Mouse (Mus musculus) adrenal gland, postnatal 36 days (tissue): Measurements from ENCODE around the gene Bcl9l. TPM values are rescaled to one million over a fixed set of nuclear protein-coding genes. Genes with fewer than 3 reads are reported as not detected.

Experiments used
- DNase-seq, 2 experiments: peaks; one replicate each; pipeline ENCODE4 v3.0.0; 2021; ENCODE audit warnings: mixed read lengths in 1 of 2
- total RNA-seq, 2 experiments: library from RNA; stranded (reverse); gene quantifications; 2 replicates each; pipeline ENCODE4 v1.2.3; 2021

The Bcl9l gene
- total RNA-seq, 2 experiments from 2014 or later, result 47.6 to 51.8 TPM

GRCm38 (mm10) chr9:44548412-44549152 is 66.0 kb downstream of the Bcl9l start:
- no peak for DNase-seq

- no peak for DNase-seq
Observed at GRCm38 (mm10) chr9:44551138-44551537, 68.5 kb downstream of the Bcl9l start.

GRCm38 (mm10) chr9:44552161-44552560 is 69.5 kb downstream of the Bcl9l start:
- peak; percentile 15 to 59 for DNase-seq

Other genes starting within 250 kb of the Bcl9l start
- 10 to 100 TPM; 28.9 to 40.5 TPM for gene Cbl, start 248.8 kb upstream of the Bcl9l start, total RNA-seq
- 1 to 10 TPM; 2.3 to 3.3 TPM for gene Ccdc153, start 242.1 kb upstream of the Bcl9l start, total RNA-seq
- not detected for gene Pdzd3, start 231.4 kb upstream of the Bcl9l start, total RNA-seq
- 10 to 100 TPM; 14.9 to 32.2 TPM for gene Nlrx1, start 214.2 kb upstream of the Bcl9l start, total RNA-seq
- gene Abcg4, start 194.2 kb upstream of the Bcl9l start, total RNA-seq, result 10 to 100 TPM; 28.2 to 32.6 TPM
- 10 to 100 TPM; 18.9 to 24.4 TPM for gene Hinfp, start 177.2 kb upstream of the Bcl9l start, total RNA-seq
- gene C2cd2l, start 162.5 kb upstream of the Bcl9l start, total RNA-seq, result 10 to 100 TPM; 37.6 to 50.6 TPM
- 10 to 100 TPM; 25.3 to 32.7 TPM for gene Dpagt1, start 156.8 kb upstream of the Bcl9l start, total RNA-seq
- gene H2afx, start 148.1 kb upstream of the Bcl9l start, total RNA-seq, result 10 to 100 TPM; 41.3 to 47.7 TPM
- gene Hmbs, start 138.6 kb upstream of the Bcl9l start, total RNA-seq, result 10 to 100 TPM; 61.8 to 98.3 TPM
- gene Vps11, start 121.2 kb upstream of the Bcl9l start, total RNA-seq, result 10 to 100 TPM; 53.0 to 72.7 TPM
- 100 to 1,000 TPM; 203 to 204 TPM for gene Hyou1, start 103.3 kb upstream of the Bcl9l start, total RNA-seq
- 10 to 100 TPM; 13.5 to 18.6 TPM for gene Slc37a4, start 86.0 kb upstream of the Bcl9l start, total RNA-seq
- gene Rps25, start 75.7 kb upstream of the Bcl9l start, total RNA-seq, result 1,000 to 10,000 TPM; 1,182 to 1,266 TPM
- 10 to 100 TPM; 82.0 to 95.7 TPM for gene Trappc4, start 75.2 kb upstream of the Bcl9l start, total RNA-seq
- 10 to 100 TPM; 14.7 to 18.9 TPM for gene Ccdc84, start 64.3 kb upstream of the Bcl9l start, total RNA-seq
- not detected for gene Foxr1, start 41.7 kb upstream of the Bcl9l start, total RNA-seq
- not detected for gene Upk2, start 27.8 kb upstream of the Bcl9l start, total RNA-seq
- gene Cxcr5, start 79.1 kb downstream of the Bcl9l start, total RNA-seq, result not detected
- gene Ddx6, start 122.1 kb downstream of the Bcl9l start, total RNA-seq, result 100 to 1,000 TPM; 134 to 149 TPM
- gene Treh, start 190.4 kb downstream of the Bcl9l start, total RNA-seq, result not detected